ENCODE assay signal across 24 mouse cellular contexts in genomic region chr8:86718332-86718994, GRCm38 (mm10).
"Had no signal": no experiment of that assay in that cellular context is flagged by ENCODE, and none has a peak within 500 bp of the region (broad histone marks: within the 10 kb centered on the region; RNA-seq: fewer than 3 reads in every experiment).

No protein-coding gene starts in this region.

- H3K9ac ChIP-seq: heart, embryonic 12.5 days; hindbrain, embryonic 12.5 days; hindbrain, embryonic 14.5 days; intestine, embryonic 15.5 days; limb, embryonic 12.5 days had no signal

- H3K27me3 ChIP-seq: heart, embryonic 12.5 days; hindbrain, embryonic 12.5 days; intestine, embryonic 15.5 days; limb, embryonic 12.5 days had no signal

- DNase-seq: gastrocnemius, adult 2 months; gastrocnemius, postnatal 10 days; gastrocnemius, postnatal 25 days; heart, postnatal 10 days; heart, postnatal 4 days; kidney, adult 18-20 months; kidney, adult 8-10 months; kidney, postnatal 10 days; kidney, postnatal 25 days; kidney, postnatal 4 days; liver had no signal

- H3K27ac ChIP-seq: gastrocnemius, adult 2 months; heart, embryonic 10.5 days; hindbrain, embryonic 10.5 days; hindbrain, embryonic 12.5 days; hindbrain, embryonic 14.5 days; intestine, embryonic 15.5 days; limb, embryonic 10.5 days; limb, embryonic 12.5 days had no signal

- H3K4me1 ChIP-seq: heart, embryonic 10.5 days; heart, embryonic 12.5 days; intestine, embryonic 15.5 days; limb, embryonic 10.5 days; limb, embryonic 12.5 days had no signal

- H3K9me3 ChIP-seq: heart, embryonic 10.5 days; heart, embryonic 12.5 days; hindbrain, embryonic 10.5 days; hindbrain, embryonic 12.5 days; intestine, embryonic 15.5 days; limb, embryonic 10.5 days; limb, embryonic 12.5 days had no signal

- H3K4me2 ChIP-seq: heart, embryonic 12.5 days; hindbrain, embryonic 12.5 days; hindbrain, embryonic 14.5 days; intestine, embryonic 15.5 days; limb, embryonic 12.5 days; liver, embryonic 11.5 days had no signal

- H3K4me3 ChIP-seq: gastrocnemius, adult 2 months; heart, embryonic 10.5 days; heart, embryonic 12.5 days; hindbrain, embryonic 10.5 days; hindbrain, embryonic 12.5 days; intestine, embryonic 15.5 days; left cerebral cortex, adult 2 months; limb, embryonic 10.5 days; limb, embryonic 12.5 days had no signal

- H3K36me3 ChIP-seq: intestine, embryonic 15.5 days had no signal

- ATAC-seq: forebrain, embryonic 16.5 days; hindbrain, embryonic 16.5 days; intestine, embryonic 15.5 days; intestine, postnatal 0 days had no signal
